Mouse (Mus musculus): ENCODE results near the gene Rcan2.
"Not testable (repeated sequence)": the region's sequence is repeated elsewhere in the genome, so short reads cannot be mapped to it uniquely, and the experiment has no call there.

Rcan2 gene

DNA sequence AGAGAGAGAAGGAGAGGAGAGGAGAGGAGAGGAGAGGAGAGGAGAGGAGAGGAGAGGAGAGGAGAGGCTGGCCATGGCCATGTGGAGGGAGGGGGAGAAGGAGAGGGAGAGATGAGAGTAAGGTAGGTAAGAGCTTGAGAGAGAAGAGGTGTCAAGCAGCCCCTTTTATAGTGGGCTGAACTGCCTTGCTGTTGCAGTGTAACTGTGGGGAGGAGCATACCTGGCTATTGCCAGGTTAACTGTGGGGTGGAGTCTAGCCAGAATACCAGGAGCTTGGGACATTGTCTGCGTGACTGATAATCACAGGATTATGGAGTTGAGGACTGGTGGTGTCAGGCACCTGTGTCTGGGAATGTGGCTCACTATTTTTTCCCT, 24.2 kb downstream of the Rcan2 start:
- in situ Hi-C loops (cut with MboI, MseI) = not testable (repeated sequence)

DNA sequence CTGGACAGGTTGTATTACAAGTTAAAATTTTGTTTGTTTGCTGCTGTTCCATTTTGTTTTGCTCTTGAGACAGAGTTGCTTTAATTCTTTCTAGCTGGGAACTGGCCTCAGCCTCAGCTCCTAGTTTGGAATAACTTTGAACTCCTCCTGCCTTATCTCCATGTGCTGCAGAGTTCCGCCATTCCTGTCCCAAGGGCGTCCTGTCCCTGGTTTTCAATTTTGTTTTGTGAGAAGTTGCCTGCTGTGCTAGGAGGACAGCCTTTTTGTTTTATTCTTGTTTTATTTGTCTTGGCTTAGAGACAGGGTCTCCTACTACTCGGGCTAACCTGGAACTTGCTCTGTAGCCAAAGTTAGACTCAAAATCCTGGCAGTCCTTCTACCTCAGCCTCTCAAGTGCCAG, 26.1 kb downstream of the Rcan2 start:
- in situ Hi-C loops (cut with MboI, MseI) = no loop called here

GRCm38 (mm10) chr17:43832401-43833124, 31.4 kb downstream of the Rcan2 start:
- in situ Hi-C loops (cut with MboI, MseI) = no loop called here

DNA sequence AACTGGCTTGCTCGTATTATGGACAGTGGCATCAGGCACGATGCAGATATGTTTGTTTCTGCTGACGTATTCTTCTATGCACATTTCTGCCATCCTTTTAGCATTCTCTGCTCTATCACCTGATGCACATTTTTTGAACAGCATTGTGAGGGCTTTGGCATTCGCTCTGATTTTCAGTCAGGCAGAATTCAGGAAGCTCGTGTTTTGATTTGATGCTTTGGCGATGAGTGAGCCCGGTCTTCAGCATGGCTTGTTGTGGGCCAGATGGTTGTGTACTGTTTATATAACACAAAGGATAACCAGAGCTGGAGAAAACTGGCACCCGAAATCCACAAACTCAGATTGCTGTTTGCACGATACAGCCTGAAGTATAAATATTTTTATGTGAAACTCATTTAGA, 39.1 kb downstream of the Rcan2 start:
- in situ Hi-C loops (cut with MboI, MseI) = no loop called here

GRCm38 (mm10) chr17:43846714-43847113, 45.6 kb downstream of the Rcan2 start:
- in situ Hi-C loops (cut with MboI, MseI) = no loop called here

DNA sequence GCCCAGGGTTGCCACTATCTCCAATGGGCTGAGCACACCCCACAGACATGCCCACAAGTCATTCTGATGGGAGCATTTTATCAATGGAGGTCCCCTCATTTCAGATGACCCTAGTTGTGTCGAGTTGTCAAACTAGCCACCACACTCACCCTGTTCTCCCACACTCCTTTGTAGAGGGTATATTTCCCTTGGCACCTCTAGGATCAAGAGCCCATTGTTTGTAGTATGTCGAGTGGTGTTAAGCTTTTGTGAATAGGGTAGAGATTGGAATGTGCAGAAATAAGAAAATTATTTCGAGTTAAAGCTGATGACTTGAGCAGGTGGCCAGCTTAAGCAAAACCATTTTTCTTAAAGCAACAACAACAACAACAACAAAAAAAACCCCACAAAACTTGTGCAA, 47.8 kb downstream of the Rcan2 start:
- in situ Hi-C loops (cut with MboI, MseI) = no loop called here

- in situ Hi-C loops (cut with MboI, MseI) = no loop called here
Observed at GRCm38 (mm10) chr17:43855132-43855531, 54.0 kb downstream of the Rcan2 start.

GRCm38 (mm10) chr17:43856081-43856480, 54.9 kb downstream of the Rcan2 start:
- in situ Hi-C loops (cut with MboI, MseI) = no loop called here

- in situ Hi-C loops (cut with MboI, MseI) = no loop called here
Observed at GRCm38 (mm10) chr17:43868808-43869207, 67.7 kb downstream of the Rcan2 start.

DNA sequence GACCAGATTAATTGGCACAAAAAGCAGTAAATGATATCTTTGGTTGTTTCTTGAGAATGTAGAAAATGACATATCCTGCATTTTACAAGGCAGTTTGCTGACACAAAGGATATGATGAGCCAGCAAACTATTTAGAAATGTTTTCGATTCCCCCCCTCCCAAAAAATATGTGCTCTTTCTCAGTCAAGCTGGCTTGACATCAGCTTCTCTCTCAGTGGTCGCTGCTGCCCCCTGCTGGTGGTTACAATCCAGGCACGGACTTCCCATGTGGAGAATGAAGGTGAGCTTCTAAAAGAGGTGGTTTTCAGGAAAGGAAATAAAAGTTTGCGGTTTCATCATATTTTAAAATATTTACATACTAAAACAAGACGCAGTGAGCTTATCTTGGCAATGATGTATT, 68.5 kb downstream of the Rcan2 start:
- in situ Hi-C loops (cut with MboI, MseI) = loop anchor here (5.0 kb wide), 1 partner anchor 172 kb away; no protein-coding TSS in a partner anchor

- in situ Hi-C loops (cut with MboI, MseI) = loop anchor here (5.0 kb wide), 1 partner anchor 177 kb away; no protein-coding TSS in a partner anchor
Observed at GRCm38 (mm10) chr17:43874417-43874816, 73.3 kb downstream of the Rcan2 start.

- in situ Hi-C loops (cut with MboI, MseI) = no loop called here
Observed at GRCm38 (mm10) chr17:43877425-43877824, 76.3 kb downstream of the Rcan2 start.

DNA sequence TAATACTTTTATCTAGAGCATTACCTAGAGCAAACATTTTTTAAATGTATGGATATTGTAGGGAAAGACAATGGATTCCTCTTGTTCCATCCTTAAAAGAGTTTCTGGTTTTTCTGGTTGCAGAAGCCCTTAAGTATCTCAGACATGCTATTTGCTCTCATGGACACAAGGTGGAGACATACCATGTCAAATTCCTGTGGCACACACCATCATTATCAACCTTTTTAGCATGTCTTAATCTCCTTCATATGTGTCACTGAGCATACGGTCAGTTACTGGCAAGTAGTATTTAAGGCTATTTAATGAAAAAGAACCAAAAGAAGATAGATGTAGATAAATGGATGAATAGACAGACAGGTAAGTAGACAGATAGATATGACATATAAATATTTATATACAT, 81.9 kb downstream of the Rcan2 start:
- in situ Hi-C loops (cut with MboI, MseI) = loop anchor here (5.0 kb wide), 1 partner anchor 244 kb away; no protein-coding TSS in a partner anchor

GRCm38 (mm10) chr17:43886262-43886661, 85.1 kb downstream of the Rcan2 start:
- in situ Hi-C loops (cut with MboI, MseI) = no loop called here

DNA sequence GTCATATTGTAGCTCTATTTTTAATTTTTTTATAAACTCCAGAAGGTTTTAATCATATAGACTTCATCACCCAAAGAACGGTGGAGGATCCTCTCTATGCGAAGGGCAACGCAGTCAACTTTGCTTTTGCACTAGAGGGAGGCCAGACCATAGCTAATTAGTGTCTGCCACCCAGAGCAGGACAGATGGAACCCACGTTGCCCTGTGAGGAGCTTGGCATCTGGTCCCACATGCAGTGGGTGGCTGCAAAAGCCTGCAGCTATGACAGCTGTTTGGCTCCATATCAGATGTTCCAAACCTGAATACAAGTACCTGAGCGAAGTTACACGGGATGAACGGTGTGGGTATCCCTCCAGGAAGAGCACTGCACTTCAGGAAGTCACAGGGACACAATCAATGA, 86.8 kb downstream of the Rcan2 start:
- in situ Hi-C loops (cut with MboI, MseI) = no loop called here

- in situ Hi-C loops (cut with MboI, MseI) = no loop called here
Observed at GRCm38 (mm10) chr17:43897346-43897745, 96.2 kb downstream of the Rcan2 start.

DNA sequence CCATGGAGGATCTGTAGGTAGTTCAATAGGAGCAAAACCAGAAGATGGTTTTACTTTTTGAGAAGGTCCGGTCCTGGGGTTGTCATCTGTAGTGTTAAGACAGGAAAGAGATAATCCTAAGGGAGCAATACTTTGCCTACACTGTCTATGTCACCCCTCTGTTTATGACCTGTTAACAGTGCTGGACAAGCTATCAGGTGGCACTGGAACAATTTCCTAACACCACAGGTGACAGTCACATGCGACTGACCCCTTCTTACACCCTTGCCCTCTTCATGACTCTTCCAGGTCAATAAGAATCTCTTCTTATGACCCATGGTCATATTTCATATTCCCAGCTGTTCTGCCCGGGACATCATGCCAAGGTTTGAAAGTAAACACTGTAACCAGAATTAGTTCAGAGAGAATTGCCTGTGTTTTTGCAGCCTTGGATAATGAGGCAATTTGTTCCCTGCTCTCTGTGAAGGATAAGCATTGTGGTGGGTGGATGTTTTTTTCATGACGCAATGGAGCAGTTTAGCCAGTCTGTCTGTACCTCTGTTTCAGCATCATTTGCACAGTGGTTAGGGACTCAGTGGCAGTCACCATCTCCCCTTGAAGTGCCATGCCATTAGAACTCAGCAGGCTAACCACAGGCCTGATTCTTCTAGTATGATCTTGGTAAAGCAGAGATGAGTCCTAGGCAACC, 98.4 kb downstream of the Rcan2 start:
- in situ Hi-C loops (cut with MboI, MseI) = no loop called here

GRCm38 (mm10) chr17:43900133-43900532, 99.0 kb downstream of the Rcan2 start:
- in situ Hi-C loops (cut with MboI, MseI) = no loop called here

DNA sequence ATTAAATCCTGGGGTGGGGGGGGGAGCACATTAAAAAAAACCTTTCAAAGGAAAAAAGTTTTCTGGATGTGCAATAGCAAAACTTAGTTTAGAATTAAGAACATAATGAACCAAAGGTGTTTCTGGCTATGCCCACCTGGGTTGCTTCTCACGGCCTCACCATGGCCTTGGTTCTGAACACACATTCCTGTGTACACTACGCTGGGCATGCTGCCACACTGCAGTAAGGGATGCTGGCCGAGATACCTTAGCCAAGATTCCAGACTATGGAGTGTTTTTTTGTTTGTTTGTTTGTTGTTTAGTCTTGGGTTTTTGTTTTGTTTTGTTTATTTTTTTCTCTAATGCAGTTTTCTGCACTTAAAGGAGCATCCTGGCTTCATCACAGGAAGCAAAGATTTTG, 100.3 kb downstream of the Rcan2 start:
- in situ Hi-C loops (cut with MboI, MseI) = no loop called here

DNA sequence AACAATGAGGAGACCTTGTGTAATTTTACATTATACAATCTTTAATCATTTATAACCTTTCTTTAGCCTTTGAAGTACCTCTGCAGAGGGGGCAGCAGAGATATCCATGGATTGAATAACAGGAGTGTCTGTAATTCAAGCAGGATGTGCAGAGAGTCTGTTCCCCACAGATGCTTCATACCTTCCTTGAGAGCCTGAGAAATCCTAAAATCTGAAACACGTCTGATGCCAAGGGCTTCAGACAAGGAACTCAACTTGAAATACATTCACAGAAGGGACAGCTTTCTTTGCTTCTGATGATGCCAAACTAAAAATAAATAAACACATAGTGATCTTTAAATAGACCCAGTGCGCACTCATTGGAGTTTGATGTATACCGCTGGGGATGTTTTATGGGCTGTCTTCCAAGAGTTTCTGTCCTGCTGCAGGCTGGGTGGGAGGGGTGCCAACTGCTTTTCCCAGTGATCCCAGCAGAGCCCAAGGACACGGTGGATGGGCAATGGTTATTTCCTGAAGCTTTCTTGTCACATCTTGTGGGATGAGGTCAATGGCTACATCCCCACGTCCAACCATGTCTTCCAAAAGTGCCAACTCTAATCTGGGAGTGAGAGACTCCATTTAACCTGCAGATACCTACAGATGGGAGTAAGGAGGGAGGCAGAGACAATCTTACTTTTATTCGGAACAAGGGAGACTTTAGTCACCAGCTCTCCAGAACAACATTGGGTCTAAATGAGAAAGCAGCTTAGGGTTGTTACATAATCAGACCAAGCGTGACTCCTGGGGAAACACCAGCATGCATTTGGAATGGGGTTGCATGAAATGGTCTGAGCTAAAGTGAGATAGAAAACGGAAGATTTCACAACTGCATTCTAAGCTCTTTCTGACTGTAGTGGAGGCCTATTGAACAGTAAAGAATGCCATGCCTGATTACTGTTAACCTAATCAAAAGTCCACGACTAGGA, 102.9 kb downstream of the Rcan2 start:
- in situ Hi-C loops (cut with MboI, MseI) = no loop called here

DNA sequence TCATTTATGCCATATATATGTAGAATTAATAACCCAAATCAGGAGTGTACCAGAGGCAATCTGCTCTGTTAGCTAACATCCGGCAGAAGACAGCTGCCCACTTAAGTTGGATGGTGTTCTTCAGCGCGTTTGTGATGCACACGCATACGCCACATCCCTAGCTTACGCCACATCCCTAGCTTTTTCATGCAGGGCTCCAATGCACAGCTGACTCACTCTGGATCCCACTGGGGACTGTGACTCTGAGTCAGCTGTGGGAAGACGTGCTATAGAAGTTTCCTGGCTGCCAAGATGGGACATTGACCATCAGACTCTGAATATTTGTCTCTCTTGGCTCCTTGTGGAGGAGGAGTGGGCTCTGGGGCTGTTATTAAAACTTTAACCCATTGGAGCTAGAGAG, 103.7 kb downstream of the Rcan2 start:
- in situ Hi-C loops (cut with MboI, MseI) = no loop called here

GRCm38 (mm10) chr17:43906728-43907127, 105.6 kb downstream of the Rcan2 start:
- in situ Hi-C loops (cut with MboI, MseI) = no loop called here
